Mouse (Mus musculus) monocyte, adult 2 months (primary cell): Measurements from ENCODE around the gene Lrp3.
A peak's percentile ranks its signal among the peaks of the same experiment; 100 is the strongest.
"Not testable (repeated sequence)": the region's sequence is repeated elsewhere in the genome, so short reads cannot be mapped to it uniquely, and the experiment has no call there.

ENCODE experiments used
- DNase-seq, 2 experiments: peaks; one replicate each; pipeline ENCODE4 v3.0.0; 2022; ENCODE audit warnings: low spot score in 2 of 2, low read depth in 1 of 2

Lrp3 gene

DNA sequence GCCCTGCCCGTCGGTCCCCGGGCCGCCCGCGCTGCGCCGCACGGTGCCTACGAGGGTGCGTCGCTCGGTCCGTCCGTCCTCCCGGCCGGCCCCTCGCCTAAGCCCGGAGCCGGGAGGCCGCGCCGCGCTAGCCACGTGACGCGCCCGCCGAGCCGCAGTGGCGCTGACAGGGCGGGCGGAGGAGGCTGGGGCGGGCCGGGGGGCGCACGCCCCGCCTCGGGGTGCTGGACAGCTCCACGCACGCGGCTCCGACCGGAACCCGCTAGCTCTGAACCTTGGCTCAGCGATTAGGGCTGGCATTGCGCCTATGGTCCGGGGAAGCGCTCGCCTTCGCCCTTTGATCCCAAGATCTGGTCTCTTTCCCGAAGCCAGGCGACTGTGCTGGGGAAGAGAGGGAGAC, at the start of gene Lrp3:
Gene Lrp3 (minus strand): TSS at position 274 of the 400 bp plus-strand sequence.
- no peak for DNase-seq

GRCm38 (mm10) chr7:35264746-35265145, 49.4 kb upstream of the Lrp3 start:
- DNase-seq = peak in 1 of 2 experiments; percentile 15

GRCm38 (mm10) chr7:35263595-35264489, 48.5 kb upstream of the Lrp3 start:
- DNase-seq = no peak

DNA sequence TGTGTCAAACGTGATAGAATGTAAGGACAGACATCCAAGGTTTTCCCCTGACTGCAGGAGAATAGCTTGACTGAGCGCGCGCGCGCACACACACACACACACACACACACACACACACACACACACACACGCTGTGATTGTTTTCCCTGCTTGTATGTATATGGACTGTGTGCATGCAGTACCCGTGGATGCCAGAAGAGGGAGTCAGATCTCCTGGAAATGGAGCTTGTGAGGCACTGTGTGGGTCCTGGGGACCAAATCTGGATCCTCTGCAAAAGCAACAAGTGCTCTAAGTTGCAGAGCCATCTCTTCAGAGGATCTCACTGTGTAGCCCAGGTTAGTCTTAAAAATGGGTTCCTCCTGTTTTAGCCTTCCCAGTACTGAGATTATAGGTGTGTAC, 44.1 kb upstream of the Lrp3 start:
- DNase-seq = no peak

- no peak for DNase-seq
Observed at GRCm38 (mm10) chr7:35258294-35258693, 43.0 kb upstream of the Lrp3 start.

- DNase-seq = no peak
Observed at GRCm38 (mm10) chr7:35252041-35252558, 36.8 kb upstream of the Lrp3 start.

- not testable (repeated sequence) for DNase-seq
Observed at GRCm38 (mm10) chr7:35237935-35238334, 22.6 kb upstream of the Lrp3 start.

DNA sequence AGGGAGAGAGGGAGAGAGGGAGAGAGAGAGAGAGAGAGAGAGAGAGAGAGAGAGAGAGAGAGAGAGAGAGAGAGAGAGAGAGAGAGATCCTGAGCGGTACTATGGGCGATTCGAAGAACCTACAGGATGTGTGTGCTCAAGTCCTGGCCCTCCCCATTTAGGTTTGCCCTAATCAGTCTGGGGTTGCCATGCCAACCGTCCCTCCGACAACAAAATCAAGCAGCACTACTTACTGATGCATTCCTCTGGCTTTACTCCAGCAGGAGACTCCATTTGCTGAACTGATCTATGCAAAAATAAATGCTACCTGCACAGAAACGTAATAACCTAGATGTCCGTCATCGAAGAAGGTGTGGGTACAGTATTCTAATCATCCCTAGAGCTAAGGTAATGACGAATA, 20.0 kb upstream of the Lrp3 start:
- DNase-seq = peak in 1 of 2 experiments; percentile 10

- peak; percentile 92 to 95 for DNase-seq
Observed at GRCm38 (mm10) chr7:35234361-35235245, 19.3 kb upstream of the Lrp3 start.

DNA sequence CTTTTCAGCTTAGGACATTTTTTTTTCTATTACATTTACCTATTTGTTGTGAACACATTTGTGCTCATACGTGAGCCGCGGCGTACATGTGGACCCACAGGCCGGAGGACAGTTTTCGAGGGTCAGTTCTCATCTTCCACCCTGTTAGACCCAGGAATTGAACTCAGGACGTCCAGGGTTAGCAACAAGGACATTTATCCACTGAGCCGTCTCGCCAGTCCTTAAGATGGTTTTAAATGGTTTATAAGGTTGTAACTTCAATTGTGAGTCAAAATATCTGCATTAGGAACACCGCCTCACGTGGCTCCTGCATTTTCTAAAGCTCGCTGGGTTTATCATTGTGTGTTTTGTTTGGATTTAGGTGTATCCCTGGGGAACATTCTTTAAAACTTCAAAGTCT, 18.6 kb upstream of the Lrp3 start:
- no peak for DNase-seq

- DNase-seq = no peak
Observed at GRCm38 (mm10) chr7:35232796-35233455, 17.6 kb upstream of the Lrp3 start.

GRCm38 (mm10) chr7:35230333-35230732, 15.0 kb upstream of the Lrp3 start:
- DNase-seq = no peak

GRCm38 (mm10) chr7:35220694-35221365, 5.5 kb upstream of the Lrp3 start:
- DNase-seq = no peak

DNA sequence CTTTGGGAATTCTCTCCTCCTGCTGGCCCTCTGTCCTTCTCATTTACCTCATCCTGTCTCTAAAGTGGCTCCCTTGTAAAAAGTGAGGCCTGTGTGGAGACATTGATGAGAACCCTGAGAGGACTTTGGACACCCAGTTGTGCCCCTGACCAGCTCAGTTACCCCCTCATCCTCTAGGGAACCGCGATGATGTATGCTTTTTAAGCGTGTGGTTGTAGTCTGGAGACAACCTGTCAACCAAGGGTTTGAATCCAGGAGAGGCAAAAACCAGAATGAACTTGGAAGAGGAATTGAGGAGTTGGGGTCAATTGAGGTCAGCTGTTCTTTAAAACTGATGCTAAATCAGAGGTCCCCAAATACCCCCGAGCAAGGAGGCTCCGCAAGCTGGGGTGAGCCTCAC, 433 bp upstream of the Lrp3 start:
- no peak for DNase-seq

DNA sequence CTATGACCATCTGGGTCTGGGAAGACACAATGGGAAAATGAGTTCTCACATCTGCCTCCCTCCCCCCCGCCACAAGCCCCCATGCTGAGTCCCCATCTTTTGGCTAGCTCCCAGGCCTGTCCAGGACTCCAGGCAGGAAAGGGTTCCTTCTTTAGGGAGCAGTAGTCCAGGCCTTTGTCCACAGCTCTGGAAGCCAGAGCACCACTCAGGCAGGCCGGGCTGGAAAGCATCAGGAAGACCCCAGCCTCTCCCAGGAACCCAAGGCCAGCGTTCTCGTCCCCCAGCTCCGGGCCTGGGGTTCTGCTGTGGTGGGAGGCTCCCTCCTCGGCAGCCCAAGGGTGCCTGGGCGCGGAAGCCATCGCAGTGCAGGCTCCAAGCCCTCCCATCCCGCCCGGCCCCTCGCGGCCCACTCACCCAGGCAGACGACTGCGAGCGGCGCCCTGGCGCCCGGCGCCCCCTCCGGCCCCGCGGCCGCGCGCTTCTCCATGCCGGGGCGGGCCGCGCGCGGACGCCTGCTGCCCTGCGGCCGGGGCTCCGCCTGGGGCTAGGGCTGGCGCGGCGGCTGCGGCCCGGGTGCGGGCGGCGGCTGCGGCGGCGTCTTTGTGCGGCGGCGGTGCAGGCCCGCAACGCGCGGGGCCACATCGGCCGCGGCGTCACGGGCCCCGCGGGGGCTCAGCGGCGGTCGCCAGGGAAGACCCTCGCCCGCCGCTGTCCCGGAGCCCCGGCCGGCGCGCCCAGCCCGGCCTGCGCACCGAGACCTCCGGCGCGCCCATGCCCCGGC, 666 bp downstream of the Lrp3 start:
- no peak for DNase-seq

DNA sequence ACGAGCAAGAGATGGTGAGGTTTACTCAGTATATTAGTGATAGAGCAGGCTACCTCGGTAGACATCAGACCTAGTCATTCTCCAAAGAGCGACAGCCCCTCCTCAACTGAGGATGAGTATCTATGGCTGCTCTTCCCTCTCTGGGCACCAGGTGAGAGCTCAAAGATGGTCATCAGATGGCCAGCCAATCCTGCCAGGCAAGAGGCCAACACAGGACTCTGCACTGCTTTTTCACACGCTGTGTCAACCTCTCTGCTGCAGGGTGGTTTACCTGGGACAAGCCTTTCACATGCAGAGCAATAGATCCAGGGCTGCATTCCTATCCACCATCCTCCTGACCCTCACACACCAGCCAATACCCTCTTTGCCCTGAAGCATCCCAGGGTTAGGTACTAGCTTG, 3.5 kb downstream of the Lrp3 start:
- no peak for DNase-seq

- DNase-seq = no peak
Observed at GRCm38 (mm10) chr7:35199755-35200154, 15.5 kb downstream of the Lrp3 start.

GRCm38 (mm10) chr7:35198981-35199754, 16.1 kb downstream of the Lrp3 start:
- DNase-seq = no peak

DNA sequence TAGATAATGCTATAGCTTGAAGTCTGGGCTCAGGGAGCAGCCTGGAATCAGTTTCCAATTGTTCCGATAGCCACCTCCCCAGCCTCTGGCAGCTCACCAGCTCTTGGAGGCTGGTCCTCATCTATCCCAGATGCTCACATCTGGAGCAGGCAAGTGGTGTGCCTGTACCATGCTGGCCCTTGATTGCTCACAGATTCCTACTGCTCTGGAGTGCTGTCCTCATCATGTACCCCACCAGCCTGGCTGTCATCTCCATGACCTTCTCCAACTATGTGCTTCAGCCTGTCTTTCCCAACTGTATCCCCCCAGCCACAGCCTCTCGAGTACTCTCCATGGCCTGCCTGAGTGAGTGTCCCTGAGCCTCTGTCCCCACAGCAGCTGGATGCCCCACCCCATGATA, 18.3 kb downstream of the Lrp3 start:
- DNase-seq = no peak
